Mouse (Mus musculus): ENCODE data around the gene Olfr976. TPM values are rescaled to one million over a fixed set of nuclear protein-coding genes. Genes with fewer than 3 reads are reported as not detected.
"Not testable (repeated sequence)": the region's sequence is repeated elsewhere in the genome, so short reads cannot be mapped to it uniquely, and the experiment has no call there.

Olfr976 gene
- polyA plus RNA-seq, 1 experiment from 2014 or later: not detected

DNA sequence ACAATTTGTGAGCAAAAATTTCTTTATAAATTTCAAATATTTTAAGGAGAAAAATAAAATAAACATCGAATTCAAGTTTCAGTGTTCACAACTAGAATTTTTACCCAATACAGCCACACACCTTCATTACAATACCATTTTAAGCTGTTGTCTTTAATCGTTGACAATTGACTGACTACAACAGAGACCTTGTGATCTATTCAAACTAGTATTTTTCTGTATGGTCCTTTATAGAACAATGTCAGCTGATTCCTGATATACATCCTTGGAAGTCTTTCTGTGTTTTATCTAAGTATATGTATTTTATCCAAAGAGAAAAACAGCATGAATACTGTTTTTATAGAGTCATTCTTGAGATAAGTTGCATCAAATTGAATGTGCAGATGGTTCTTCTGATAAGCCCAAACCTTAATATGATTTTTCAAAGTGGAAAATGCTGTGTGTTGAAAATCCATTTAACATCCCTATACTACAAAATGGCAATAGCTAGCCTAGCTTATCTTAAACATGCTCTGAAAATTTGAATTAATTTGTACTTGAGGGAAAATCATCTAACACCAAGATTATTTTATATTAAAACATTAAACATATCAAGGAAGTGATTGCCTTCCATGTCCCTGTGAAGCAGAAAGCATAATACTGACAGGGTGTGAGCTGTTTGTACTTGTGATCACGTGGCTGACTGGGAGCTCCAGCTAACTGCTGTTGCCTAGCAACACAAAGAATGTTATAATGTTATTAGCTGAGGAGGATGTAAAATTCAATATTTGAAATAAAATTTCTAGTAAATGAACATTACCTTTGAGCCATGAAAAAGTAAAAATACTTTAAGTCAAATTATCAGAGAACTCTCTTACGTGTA lies 32.7 kb downstream of the Olfr976 start:
- ATAC-seq (ENCODE audit: insufficient number of reproducible peaks, insufficient read depth, low FRiP score, low read depth); H3K36me3 ChIP-seq (ENCODE audit: control insufficient read depth, insufficient read depth, low read length); H3K4me1 ChIP-seq (ENCODE audit: control insufficient read depth, insufficient read depth, low read length); H3K4me3 ChIP-seq (ENCODE audit: low read depth, low read length); H3K9ac ChIP-seq (replicated peaks; ENCODE audit: low read depth, low read length); H3K9me3 ChIP-seq (ENCODE audit: control insufficient read depth, low read depth, low read length); H3K27me3 ChIP-seq (ENCODE audit: control insufficient read depth, insufficient read depth, low read length); H3K27ac ChIP-seq (ENCODE audit: low read length); H3K4me2 ChIP-seq (replicated peaks; ENCODE audit: low read depth, low read length): not testable (repeated sequence)
- WGBS: no CpG with 5 or more reads among the region's 4 CpGs

DNA sequence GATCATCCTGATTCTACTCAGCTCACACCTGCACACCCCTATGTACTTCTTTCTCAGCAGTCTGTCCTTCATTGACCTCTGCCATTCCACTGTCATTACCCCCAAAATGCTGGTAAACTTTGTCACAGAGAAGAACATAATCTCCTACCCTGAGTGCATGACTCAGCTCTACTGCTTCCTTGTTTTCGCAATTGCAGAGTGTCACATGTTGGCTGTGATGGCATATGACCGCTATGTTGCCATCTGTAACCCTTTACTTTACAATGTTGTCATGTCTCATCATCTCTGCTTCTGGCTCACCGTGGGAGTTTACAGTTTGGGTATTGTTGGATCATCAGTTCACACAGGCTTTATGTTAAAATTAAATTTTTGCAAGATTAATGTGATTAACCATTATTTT lies 51.0 kb downstream of the Olfr976 start:
- WGBS: 78% methylated on average over 3 of the region's 3 CpGs
- ATAC-seq (ENCODE audit: insufficient number of reproducible peaks, insufficient read depth, low FRiP score, low read depth): no peak
- Histone ChIP-seq H3K27ac (ENCODE audit: low read length) (no peak overlapping the region), H3K9ac (replicated peaks; ENCODE audit: low read depth, low read length) (no peak overlapping the region), H3K4me1 (ENCODE audit: control insufficient read depth, insufficient read depth, low read length) (no peaks in the 10 kb centered on the region), H3K27me3 (ENCODE audit: control insufficient read depth, insufficient read depth, low read length) (no peaks in the 10 kb centered on the region), H3K4me3 (ENCODE audit: low read depth, low read length) (no peak overlapping the region), H3K4me2 (replicated peaks; ENCODE audit: low read depth, low read length) (no peak overlapping the region), H3K9me3 (ENCODE audit: control insufficient read depth, low read depth, low read length) (no peaks in the 10 kb centered on the region), H3K36me3 (ENCODE audit: control insufficient read depth, insufficient read depth, low read length) (no peaks in the 10 kb centered on the region)

DNA sequence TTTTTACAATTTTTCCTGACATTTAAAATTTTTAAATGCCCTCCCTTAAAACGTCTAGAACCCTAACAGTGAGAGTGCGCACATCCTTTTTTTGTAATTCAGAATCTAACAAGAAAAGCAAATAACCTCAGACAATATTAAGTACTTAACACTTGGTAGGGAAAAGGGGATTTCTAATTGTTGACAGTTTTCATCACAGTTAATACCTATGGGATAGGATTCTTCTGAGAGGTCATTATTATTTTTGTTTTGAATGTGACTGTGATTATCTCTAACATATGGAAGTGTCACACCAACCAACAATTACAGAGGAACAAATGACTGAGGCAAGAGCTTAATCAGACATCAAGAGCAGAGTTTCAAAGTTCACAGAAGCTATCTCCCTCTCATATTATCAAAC lies 53.9 kb downstream of the Olfr976 start, which contains the start of gene Olfr229:
Gene Olfr229 (plus strand): TSS at position 301 of the 400 bp plus-strand sequence.
- ATAC-seq (ENCODE audit: insufficient number of reproducible peaks, insufficient read depth, low FRiP score, low read depth): no peak
- Histone ChIP-seq H3K4me2 (replicated peaks; ENCODE audit: low read depth, low read length) (no peak within 1 kb of the TSS), H3K27me3 (ENCODE audit: control insufficient read depth, insufficient read depth, low read length) (no peaks in the 10 kb centered on the region), H3K4me3 (ENCODE audit: low read depth, low read length) (no peak within 1 kb of the TSS), H3K36me3 (ENCODE audit: control insufficient read depth, insufficient read depth, low read length) (no peaks in the 10 kb centered on the region), H3K9me3 (ENCODE audit: control insufficient read depth, low read depth, low read length) (no peaks in the 10 kb centered on the region), H3K4me1 (ENCODE audit: control insufficient read depth, insufficient read depth, low read length) (no peaks in the 10 kb centered on the region), H3K9ac (replicated peaks; ENCODE audit: low read depth, low read length) (no peak within 1 kb of the TSS), H3K27ac (ENCODE audit: low read length) (no peak within 1 kb of the TSS)
- 66% methylated on average over 2 of the region's 2 CpGs for WGBS

DNA sequence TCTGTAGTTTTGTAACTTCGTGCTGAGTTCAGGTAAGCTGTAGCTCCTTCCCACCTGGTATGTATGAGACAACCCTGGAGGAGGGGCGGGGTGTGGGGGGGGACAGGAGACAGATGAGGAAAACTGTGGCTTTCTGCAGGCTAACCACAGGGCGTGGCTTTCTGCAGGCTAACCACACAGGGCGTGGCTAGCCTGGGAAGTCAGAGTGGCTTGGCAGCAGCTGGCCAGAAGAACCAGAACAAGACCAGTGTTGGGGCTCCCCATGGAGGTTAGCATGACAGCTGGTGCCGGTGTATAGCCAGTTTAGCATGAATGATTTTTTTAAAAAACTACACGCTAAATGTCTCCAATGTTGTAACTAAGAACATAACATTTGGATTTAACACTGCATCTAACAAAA lies 55.8 kb downstream of the Olfr976 start:
- Histone ChIP-seq H3K27ac (ENCODE audit: low read length) (no peak overlapping the region), H3K4me2 (replicated peaks; ENCODE audit: low read depth, low read length) (no peak overlapping the region), H3K4me1 (ENCODE audit: control insufficient read depth, insufficient read depth, low read length) (no peaks in the 10 kb centered on the region), H3K9ac (replicated peaks; ENCODE audit: low read depth, low read length) (no peak overlapping the region), H3K9me3 (ENCODE audit: control insufficient read depth, low read depth, low read length) (no peaks in the 10 kb centered on the region), H3K4me3 (ENCODE audit: low read depth, low read length) (no peak overlapping the region), H3K27me3 (ENCODE audit: control insufficient read depth, insufficient read depth, low read length) (no peaks in the 10 kb centered on the region), H3K36me3 (ENCODE audit: control insufficient read depth, insufficient read depth, low read length) (no peaks in the 10 kb centered on the region)
- WGBS: 74% methylated on average over 6 of the region's 6 CpGs
- ATAC-seq (ENCODE audit: insufficient number of reproducible peaks, insufficient read depth, low FRiP score, low read depth): peak; percentile 18; the same call in 1 of the 2 replicates

Other genes with a start within 250 kb of the Olfr976 start
- gene Olfr965, start 249.8 kb downstream of the Olfr976 start, polyA plus RNA-seq (2014; fragmentation: Nextera tagmentation; extraction: Ambion mirVana): not detected in 2 replicates
- gene Olfr150, start 230.2 kb downstream of the Olfr976 start, polyA plus RNA-seq (2014; fragmentation: Nextera tagmentation; extraction: Ambion mirVana): not detected in 2 replicates
- not detected in 2 replicates for gene Olfr967, start 214.9 kb downstream of the Olfr976 start, polyA plus RNA-seq (2014; fragmentation: Nextera tagmentation; extraction: Ambion mirVana)
- not detected in 2 replicates for gene Olfr968, start 177.9 kb downstream of the Olfr976 start, polyA plus RNA-seq (2014; fragmentation: Nextera tagmentation; extraction: Ambion mirVana)
- gene Olfr969, start 170.2 kb downstream of the Olfr976 start, polyA plus RNA-seq (2014; fragmentation: Nextera tagmentation; extraction: Ambion mirVana): not detected in 2 replicates
- gene Olfr970, start 152.3 kb downstream of the Olfr976 start, polyA plus RNA-seq (2014; fragmentation: Nextera tagmentation; extraction: Ambion mirVana): not detected in 2 replicates
- gene Olfr971, start 124.3 kb downstream of the Olfr976 start, polyA plus RNA-seq (2014; fragmentation: Nextera tagmentation; extraction: Ambion mirVana): not detected in 2 replicates
- gene Olfr972, start 94.7 kb downstream of the Olfr976 start, polyA plus RNA-seq (2014; fragmentation: Nextera tagmentation; extraction: Ambion mirVana): not detected in 2 replicates
- gene Olfr229, start 53.8 kb downstream of the Olfr976 start, polyA plus RNA-seq (2014; fragmentation: Nextera tagmentation; extraction: Ambion mirVana): not detected in 2 replicates
- gene Olfr974, start 23.6 kb downstream of the Olfr976 start, polyA plus RNA-seq (2014; fragmentation: Nextera tagmentation; extraction: Ambion mirVana): not detected in 2 replicates
- 0.09 TPM in 1 of 2 replicates, not detected in the other for gene Olfr975, start 9.1 kb downstream of the Olfr976 start, polyA plus RNA-seq (2014; fragmentation: Nextera tagmentation; extraction: Ambion mirVana)
- gene Olfr978, start 31.0 kb upstream of the Olfr976 start, polyA plus RNA-seq (2014; fragmentation: Nextera tagmentation; extraction: Ambion mirVana): not detected in 2 replicates
- gene Olfr979, start 42.3 kb upstream of the Olfr976 start, polyA plus RNA-seq (2014; fragmentation: Nextera tagmentation; extraction: Ambion mirVana): not detected in 2 replicates
- gene Olfr980, start 48.4 kb upstream of the Olfr976 start, polyA plus RNA-seq (2014; fragmentation: Nextera tagmentation; extraction: Ambion mirVana): not detected in 2 replicates
- gene Olfr981, start 60.3 kb upstream of the Olfr976 start, polyA plus RNA-seq (2014; fragmentation: Nextera tagmentation; extraction: Ambion mirVana): not detected in 2 replicates
- not detected in 2 replicates for gene Olfr982, start 112.7 kb upstream of the Olfr976 start, polyA plus RNA-seq (2014; fragmentation: Nextera tagmentation; extraction: Ambion mirVana)
- gene Olfr983, start 132.5 kb upstream of the Olfr976 start, polyA plus RNA-seq (2014; fragmentation: Nextera tagmentation; extraction: Ambion mirVana): not detected in 2 replicates
- not detected in 2 replicates for gene Olfr984, start 153.1 kb upstream of the Olfr976 start, polyA plus RNA-seq (2014; fragmentation: Nextera tagmentation; extraction: Ambion mirVana)
- gene Olfr985, start 169.1 kb upstream of the Olfr976 start, polyA plus RNA-seq (2014; fragmentation: Nextera tagmentation; extraction: Ambion mirVana): not detected in 2 replicates
- not detected in 2 replicates for gene Tmem225, start 187.0 kb upstream of the Olfr976 start, polyA plus RNA-seq (2014; fragmentation: Nextera tagmentation; extraction: Ambion mirVana)
- gene Olfr986, start 219.8 kb upstream of the Olfr976 start, polyA plus RNA-seq (2014; fragmentation: Nextera tagmentation; extraction: Ambion mirVana): not detected in 2 replicates
- 6.2 and 6.6 TPM in 2 replicates for gene Zfp202, start 231.2 kb upstream of the Olfr976 start, polyA plus RNA-seq (2014; fragmentation: Nextera tagmentation; extraction: Ambion mirVana)

All from stomach, embryonic 14.5 days (tissue).